Mouse (Mus musculus) liver, embryonic 18 days (tissue): ENCODE results near the gene Anxa2. TPM values are rescaled to one million over a fixed set of nuclear protein-coding genes. Genes with fewer than 3 reads are reported as not detected.

ENCODE experiments used
- polyA plus RNA-seq: library from polyadenylated mRNA; depleted of rRNA; stranded (reverse); fragments of >200 nt; gene quantifications from 2 replicates; pipeline ENCODE4 v1.2.3, GENCODE M21; 2012; rRNA removed

Anxa2 gene
- polyA plus RNA-seq: 159 and 168 TPM in 2 replicates

DNA sequence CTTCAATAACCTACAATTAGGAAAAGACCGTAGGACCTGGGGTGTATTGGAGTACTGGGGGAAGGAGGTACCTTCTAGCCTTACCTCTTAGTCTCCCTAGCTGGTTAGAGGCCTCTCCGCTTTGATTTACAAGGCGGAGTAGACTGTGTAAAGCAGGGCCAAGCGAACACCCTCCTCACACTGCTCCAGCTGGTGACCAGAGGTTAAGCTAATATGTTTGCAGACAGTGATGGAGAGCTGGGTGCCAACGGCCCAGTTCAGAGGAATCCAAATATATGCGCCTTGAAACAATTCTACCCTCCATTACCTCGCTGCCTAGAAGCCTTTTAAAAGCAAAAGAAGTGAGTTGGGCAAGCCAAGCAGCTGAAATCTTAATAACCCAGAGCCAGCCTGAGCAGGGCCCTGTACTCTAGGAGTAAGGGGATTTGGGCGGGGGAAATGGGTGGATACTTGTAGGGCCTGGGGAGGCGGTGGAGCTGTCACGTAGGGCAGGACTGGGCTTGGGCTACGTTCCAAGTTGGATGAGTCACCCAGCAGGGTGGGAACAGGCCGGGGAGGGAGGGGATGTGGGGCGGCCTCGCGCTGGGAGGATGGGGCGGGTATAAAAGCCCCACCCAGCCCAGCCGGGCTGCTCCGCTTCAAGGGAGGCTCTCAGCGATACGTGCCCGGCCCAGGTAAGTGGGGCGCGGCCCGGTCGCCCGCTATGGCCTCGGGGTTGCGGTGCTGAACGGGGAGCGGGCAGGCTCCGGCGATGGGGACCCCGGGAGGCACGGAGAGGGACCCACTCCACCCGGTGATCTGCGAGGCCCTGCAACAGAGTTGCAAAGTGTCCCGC, at the start of gene Anxa2:
TSS of gene Anxa2 (plus strand) at position 555 of the 835 bp plus-strand sequence.

Other genes with a start within 250 kb of the Anxa2 start
- gene Ice2, start 55.7 kb upstream of the Anxa2 start, polyA plus RNA-seq: 4.5 TPM in 2 replicates